Mouse (Mus musculus): ENCODE data around the gene Usp51. TPM values are rescaled to one million over a fixed set of nuclear protein-coding genes. Genes with fewer than 3 reads are reported as not detected.
"Not testable (repeated sequence)": the region's sequence is repeated elsewhere in the genome, so short reads cannot be mapped to it uniquely, and the experiment has no call there.

Gene Usp51
- polyA plus RNA-seq, 1 experiment, result 1.2 TPM

- no peaks in the 10 kb centered on the region for H3K27me3 ChIP-seq (ENCODE audit: control insufficient read depth, insufficient read depth, low read length)
These were observed 884 bp downstream of the Usp51 start for GRCm38 (mm10) chrX:153007021-153007684.

GRCm38 (mm10) chrX:153007685-153008047, 1.4 kb downstream of the Usp51 start:
- peak overlapping the region; percentile 61; the same call in 1 of the 2 replicates for H3K27ac ChIP-seq (ENCODE audit: insufficient read depth, low read length)
- no peaks in the 10 kb centered on the region for H3K27me3 ChIP-seq (ENCODE audit: control insufficient read depth, insufficient read depth, low read length)
- peak overlapping the region; percentile 96 for H3K4me3 ChIP-seq (replicated peaks; ENCODE audit: insufficient read depth, low read depth, low read length)
- DNase-seq, result no peak
- no peaks in the 10 kb centered on the region for H3K4me1 ChIP-seq (ENCODE audit: control insufficient read depth, insufficient read depth, low read length)
- TF ChIP-seq CTCF (IDR thresholded peaks at IDR 0.05; ENCODE audit: borderline replicate concordance, insufficient read depth, low read depth, low read length), result no peak
- 9% methylated on average over 9 of the region's 9 CpGs for WGBS

More at GRCm38 (mm10) chrX:153007021-153007684, 884 bp downstream of the Usp51 start:
- H3K4me1 ChIP-seq (ENCODE audit: control insufficient read depth, insufficient read depth, low read length), result no peaks in the 10 kb centered on the region
- TF ChIP-seq POLR2A (IDR thresholded peaks at IDR 0.05; ENCODE audit: borderline replicate concordance, insufficient read depth, low read length) (peak; percentile 49; the same call in 1 of the 2 replicates), CTCF (IDR thresholded peaks at IDR 0.05; ENCODE audit: borderline replicate concordance, insufficient read depth, low read depth, low read length) (no peak)
- peak overlapping the region; percentile 96 for H3K4me3 ChIP-seq (replicated peaks; ENCODE audit: insufficient read depth, low read depth, low read length)
- peak; percentile 75 for DNase-seq
- H3K27ac ChIP-seq (ENCODE audit: insufficient read depth, low read length), result peak overlapping the region; percentile 91
- WGBS, result 12% methylated on average over 43 of the region's 58 CpGs

GRCm38 (mm10) chrX:153025255-153025654, 19.0 kb downstream of the Usp51 start:
- not testable (repeated sequence) for H3K27ac ChIP-seq (ENCODE audit: insufficient read depth, low read length); H3K27me3 ChIP-seq (ENCODE audit: control insufficient read depth, insufficient read depth, low read length); H3K4me3 ChIP-seq (replicated peaks; ENCODE audit: insufficient read depth, low read depth, low read length); DNase-seq; H3K4me1 ChIP-seq (ENCODE audit: control insufficient read depth, insufficient read depth, low read length)
- no CpG with 5 or more reads among the region's 3 CpGs for WGBS

GRCm38 (mm10) chrX:153025709-153026108, 19.4 kb downstream of the Usp51 start:
- WGBS, result 84% methylated on average over 2 of the region's 3 CpGs
- H3K4me3 ChIP-seq (replicated peaks; ENCODE audit: insufficient read depth, low read depth, low read length), result not testable (repeated sequence)

GRCm38 (mm10) chrX:153031547-153031946, 25.3 kb downstream of the Usp51 start:
- not testable (repeated sequence) for H3K27me3 ChIP-seq (ENCODE audit: control insufficient read depth, insufficient read depth, low read length); H3K4me1 ChIP-seq (ENCODE audit: control insufficient read depth, insufficient read depth, low read length); DNase-seq; H3K27ac ChIP-seq (ENCODE audit: insufficient read depth, low read length); H3K4me3 ChIP-seq (replicated peaks; ENCODE audit: insufficient read depth, low read depth, low read length)

More at GRCm38 (mm10) chrX:153025709-153026108, 19.4 kb downstream of the Usp51 start:
- DNase-seq; H3K4me1 ChIP-seq (ENCODE audit: control insufficient read depth, insufficient read depth, low read length); H3K27me3 ChIP-seq (ENCODE audit: control insufficient read depth, insufficient read depth, low read length); H3K27ac ChIP-seq (ENCODE audit: insufficient read depth, low read length): not testable (repeated sequence)

GRCm38 (mm10) chrX:153037087-153037971, 31.1 kb downstream of the Usp51 start, which contains the start of gene Mageh1:
Gene Mageh1 (minus strand): TSS chrX:153037575.
- peak within 1 kb of the TSS; percentile 78 for H3K4me3 ChIP-seq (replicated peaks; ENCODE audit: insufficient read depth, low read depth, low read length)
- no peaks in the 10 kb centered on the region for H3K27me3 ChIP-seq (ENCODE audit: control insufficient read depth, insufficient read depth, low read length)
- no peaks in the 10 kb centered on the region for H3K4me1 ChIP-seq (ENCODE audit: control insufficient read depth, insufficient read depth, low read length)
- 5% methylated on average over 48 of the region's 49 CpGs for WGBS
- TF ChIP-seq CTCF (IDR thresholded peaks at IDR 0.05; ENCODE audit: borderline replicate concordance, insufficient read depth, low read depth, low read length), result no peak
- TF ChIP-seq POLR2A (IDR thresholded peaks at IDR 0.05; ENCODE audit: borderline replicate concordance, insufficient read depth, low read length), result 0 out of 2 replicates have a peak, but pooled peaks have one; percentile 56
- H3K27ac ChIP-seq (ENCODE audit: insufficient read depth, low read length), result peak within 1 kb of the TSS; percentile 86
- DNase-seq, result peak; percentile 86 to 91

- H3K4me1 ChIP-seq (ENCODE audit: control insufficient read depth, insufficient read depth, low read length); H3K27me3 ChIP-seq (ENCODE audit: control insufficient read depth, insufficient read depth, low read length); H3K27ac ChIP-seq (ENCODE audit: insufficient read depth, low read length); DNase-seq; H3K4me3 ChIP-seq (replicated peaks; ENCODE audit: insufficient read depth, low read depth, low read length): not testable (repeated sequence)
- 20% methylated on average over 3 of the region's 22 CpGs for WGBS
These were observed 31.9 kb downstream of the Usp51 start for GRCm38 (mm10) chrX:153037972-153038744.

Other genes starting within 250 kb of the Usp51 start
- 32.6 and 39.6 TPM in 2 replicates for gene Shroom2, start 237.0 kb upstream of the Usp51 start, polyA plus RNA-seq (2012; rRNA removed)
- 0.16 TPM in 1 of 2 replicates, not detected in the other for gene Gpr143, start 224.5 kb upstream of the Usp51 start, polyA plus RNA-seq (2012; rRNA removed)
- 43.5 and 45.8 TPM in 2 replicates for gene Mageh1, start 31.1 kb downstream of the Usp51 start, polyA plus RNA-seq (2012; rRNA removed)
- 1.0 TPM in 2 replicates for gene Foxr2, start 112.3 kb downstream of the Usp51 start, polyA plus RNA-seq (2012; rRNA removed)
- 96.4 and 101 TPM in 2 replicates for gene Rragb, start 133.5 kb downstream of the Usp51 start, polyA plus RNA-seq (2012; rRNA removed)
- 1.1 and 1.6 TPM in 2 replicates for gene Klf8, start 231.0 kb downstream of the Usp51 start, polyA plus RNA-seq (2012; rRNA removed)